Mouse (Mus musculus) NIH3T3 (cell line): ENCODE results near the gene Ndufb5.
"Not testable (repeated sequence)": the region's sequence is repeated elsewhere in the genome, so short reads cannot be mapped to it uniquely, and the experiment has no call there.

Experiments used
- DNase-seq: peaks from one replicate; pipeline ENCODE4 v3.0.0-alpha.2; 2012; ENCODE audit warnings: low read depth

Ndufb5 gene

DNA sequence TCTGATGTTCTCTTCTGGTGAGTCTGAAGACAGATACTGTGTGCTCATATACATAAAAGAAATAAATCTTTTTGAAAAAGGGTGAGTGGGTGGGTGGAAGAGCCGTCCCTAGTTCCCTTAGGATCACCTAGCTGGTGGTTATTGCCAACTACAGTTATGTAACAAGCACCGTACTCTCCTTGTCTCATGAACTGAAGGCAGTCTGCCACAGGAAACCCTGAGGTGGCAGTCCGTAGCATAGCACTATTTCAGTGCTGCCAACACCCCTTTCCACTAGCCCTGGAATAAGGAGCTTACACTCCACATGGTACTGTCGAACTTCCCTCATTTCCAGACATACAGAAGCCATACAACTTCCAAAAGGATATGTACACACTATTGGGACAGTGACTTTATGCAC is 8.9 kb upstream of the Ndufb5 start:
- DNase-seq, result no peak

DNA sequence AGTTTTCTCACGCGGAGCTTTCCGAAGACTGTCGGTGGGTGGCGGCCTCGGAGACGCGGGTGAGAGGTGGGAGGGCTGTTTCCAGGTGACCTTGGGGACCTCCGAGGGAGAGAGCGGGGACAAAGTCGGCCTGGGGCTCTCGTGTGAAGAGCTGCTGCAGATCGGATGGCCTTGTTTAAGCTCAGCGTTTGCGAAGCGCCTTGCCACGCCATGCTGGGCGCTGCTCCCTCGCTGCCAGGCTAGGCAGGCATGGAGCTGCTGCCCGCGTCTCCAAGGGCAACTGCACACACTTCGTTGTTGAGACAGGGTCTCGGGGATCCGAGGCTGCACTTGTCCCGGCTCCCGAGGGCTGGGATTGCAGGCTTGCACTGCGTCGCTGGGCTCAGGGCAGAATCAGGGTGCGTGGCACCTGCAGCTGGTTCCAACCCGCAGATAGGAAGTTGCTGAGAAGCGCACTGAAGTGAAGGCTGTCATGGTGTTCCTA is 424 bp downstream of the Ndufb5 start, which contains the start of gene Mrpl47:
Gene Mrpl47 (minus strand): TSS at position 434 of the 484 bp plus-strand sequence.
- DNase-seq, result no peak

DNA sequence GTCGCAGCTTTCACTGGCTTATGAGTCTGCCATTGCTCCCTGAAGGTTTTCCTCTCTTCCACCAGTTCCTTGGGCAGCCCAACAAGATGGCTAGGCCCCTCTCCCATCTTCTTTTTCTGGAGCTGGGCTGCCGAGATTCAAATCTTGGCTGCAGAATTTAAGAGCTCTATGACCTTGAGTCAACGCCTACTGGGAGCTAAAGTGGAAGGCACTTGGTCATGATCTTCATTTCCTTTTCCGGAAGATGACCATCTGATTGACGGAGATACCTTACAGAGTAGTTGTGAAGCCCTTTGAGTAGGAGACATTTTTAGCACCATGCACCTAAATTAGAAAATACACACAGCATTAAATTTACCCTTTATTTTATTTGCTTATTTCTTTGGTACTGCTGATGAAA is 1.8 kb downstream of the Ndufb5 start:
- no peak for DNase-seq

DNA sequence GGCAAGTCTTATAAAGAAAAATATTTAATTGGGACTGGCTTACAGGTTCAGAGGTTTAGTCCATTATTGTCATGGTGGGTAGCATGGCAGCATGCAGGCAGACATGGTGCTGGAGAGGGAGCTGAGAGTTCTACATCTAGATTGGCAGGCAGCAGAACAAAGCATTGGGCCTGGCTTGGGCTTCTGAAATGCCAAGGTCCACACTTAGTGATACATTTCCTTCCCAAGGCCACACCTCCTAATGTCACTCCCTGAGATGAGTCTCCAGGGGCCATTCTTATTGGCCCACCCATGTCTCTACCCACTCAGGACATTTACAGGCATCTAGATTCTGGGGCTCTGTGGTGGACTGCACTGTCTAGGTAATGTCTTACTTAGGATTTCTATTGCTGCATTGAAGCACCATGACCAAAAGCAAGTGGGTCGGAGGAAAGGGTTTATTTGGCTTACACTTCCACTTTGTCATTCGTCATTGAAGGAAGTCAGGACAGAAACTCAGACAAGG is 5.5 kb downstream of the Ndufb5 start:
- no peak for DNase-seq

DNA sequence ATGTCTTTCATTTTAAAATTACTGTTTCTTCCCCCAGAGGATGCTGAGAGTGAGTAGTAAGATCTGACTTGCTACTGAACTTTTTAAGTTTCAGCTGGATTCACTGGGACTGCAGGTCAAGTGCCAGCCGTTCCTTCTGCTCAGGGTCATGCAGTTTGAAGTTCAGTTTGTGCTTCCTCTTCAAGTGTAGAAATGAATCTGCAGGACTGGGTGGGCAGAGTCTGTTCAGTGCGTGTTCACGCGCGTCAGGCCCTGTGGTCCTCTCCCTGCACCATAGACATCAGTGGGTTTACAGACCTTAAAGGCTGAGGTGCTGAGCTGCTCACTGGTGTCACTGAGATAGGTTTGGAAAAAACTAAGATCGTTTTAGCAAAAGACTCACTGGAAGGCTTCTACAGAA is 8.2 kb downstream of the Ndufb5 start:
- DNase-seq, result no peak

DNA sequence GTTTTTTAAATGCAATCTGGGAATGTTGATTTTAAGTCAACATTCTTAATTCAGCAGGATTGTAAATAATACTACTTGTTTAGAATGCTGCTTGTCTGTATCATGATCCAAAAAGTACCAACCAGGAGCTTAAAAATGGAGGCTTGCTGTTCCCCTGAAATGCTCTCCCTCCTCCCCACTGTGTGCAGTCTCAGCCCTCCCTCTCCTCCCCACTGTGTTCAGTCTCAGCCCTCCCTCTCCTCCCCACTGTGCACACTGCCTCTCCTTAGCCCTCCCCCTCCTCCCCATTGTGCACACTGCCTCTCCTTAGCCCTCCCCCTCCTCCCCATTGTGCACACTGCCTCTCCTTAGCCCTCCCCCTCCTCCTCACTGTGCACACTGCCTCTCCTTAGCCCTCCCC is 8.6 kb downstream of the Ndufb5 start:
- DNase-seq, result not testable (repeated sequence)

DNA sequence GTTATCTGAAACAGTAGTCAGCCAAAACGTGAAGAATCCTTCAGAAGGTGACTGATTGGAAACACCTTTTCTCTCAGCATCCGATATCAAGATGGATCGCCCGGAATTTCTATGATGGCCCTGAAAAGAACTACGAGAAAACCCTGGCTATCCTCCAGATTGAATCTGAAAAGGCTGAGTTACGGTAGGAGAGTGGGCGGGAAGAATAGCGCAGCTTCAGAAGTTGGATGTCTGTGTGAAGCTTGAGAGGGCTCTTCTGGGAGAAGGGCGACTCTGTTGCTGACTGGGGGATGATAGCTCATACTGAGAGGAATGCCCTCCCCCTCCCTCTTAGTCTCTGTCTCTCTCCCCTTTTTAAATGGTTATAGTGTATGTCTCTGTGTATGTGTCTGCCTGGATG is 11.6 kb downstream of the Ndufb5 start:
- no peak for DNase-seq

DNA sequence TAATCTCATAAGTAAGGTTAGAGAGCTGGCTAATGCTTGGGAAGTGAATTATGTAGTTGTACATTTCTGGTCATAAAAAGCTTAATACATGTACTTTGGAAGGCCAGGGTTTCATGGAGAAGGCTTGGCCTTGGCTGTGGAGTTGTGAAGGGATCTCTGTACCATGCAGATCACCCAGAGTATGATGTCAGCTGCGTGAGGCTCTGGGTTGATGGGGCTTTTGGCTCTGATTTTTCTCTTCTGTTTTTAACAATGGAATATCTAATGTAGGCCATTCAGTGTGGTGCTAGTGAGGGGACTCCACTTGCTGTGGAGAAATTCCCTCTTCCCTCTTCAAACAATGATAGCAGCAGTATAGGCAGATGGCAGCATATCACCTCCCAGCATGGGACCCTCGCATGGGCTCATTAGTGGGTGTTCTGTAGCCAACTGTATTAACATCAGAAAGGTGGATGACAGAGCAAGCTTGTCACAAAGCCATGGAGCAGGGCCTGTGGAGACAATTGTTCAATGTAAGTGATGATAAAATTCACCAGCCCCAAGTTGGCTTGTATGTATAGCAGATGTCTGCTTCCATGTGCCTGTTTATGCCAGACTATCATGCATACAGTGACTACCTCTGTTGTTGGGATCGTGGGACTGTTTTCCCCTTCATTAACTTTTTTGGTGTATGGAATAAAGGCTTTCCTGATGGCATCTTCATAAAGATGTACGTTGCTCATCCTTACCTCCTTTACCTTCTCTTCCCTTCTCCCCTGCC is 13.2 kb downstream of the Ndufb5 start:
- DNase-seq, result no peak

DNA sequence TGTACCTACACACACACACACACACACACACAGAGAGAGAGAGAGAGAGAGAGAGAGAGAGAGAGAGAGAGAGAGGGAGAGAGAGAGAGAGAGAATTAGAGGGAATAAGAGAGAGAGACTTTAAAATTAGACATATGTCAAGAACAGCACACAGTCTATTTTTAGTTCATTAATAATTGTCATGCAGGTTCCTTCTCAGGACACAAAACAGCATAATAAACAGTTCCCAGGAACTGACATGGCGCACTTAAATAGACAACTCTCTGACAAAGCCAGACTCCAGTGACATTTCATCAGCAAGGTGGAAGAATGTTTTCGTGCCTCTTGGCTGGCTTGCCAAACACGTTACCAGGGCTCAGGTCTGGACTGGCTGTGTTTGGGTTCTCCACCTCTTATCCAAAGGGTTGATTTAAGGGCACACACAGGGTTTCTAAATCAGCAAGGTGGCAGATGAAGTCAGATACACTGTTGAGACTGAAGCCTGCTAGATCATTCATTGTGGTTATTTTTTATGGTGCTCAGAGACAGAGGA is 17.7 kb downstream of the Ndufb5 start:
- DNase-seq, result no peak

DNA sequence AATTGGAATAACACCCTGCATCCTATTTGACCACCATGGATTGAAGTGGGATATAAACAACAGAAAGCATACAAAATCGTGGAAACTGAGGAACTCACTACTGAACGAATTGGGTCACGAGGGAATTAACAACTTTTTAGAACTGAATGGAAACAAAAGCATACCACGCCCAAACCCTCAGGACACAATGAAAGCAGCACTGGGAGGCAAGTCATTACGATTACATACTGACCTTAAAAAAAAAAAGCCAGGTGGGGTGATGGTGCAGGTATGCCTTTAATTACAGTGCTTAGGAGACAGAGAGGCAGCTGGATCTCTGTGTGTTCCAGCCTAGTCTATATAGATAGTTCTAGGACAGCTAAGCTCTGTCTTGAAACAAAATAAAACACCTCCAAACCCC is 22.4 kb downstream of the Ndufb5 start:
- DNase-seq, result no peak

DNA sequence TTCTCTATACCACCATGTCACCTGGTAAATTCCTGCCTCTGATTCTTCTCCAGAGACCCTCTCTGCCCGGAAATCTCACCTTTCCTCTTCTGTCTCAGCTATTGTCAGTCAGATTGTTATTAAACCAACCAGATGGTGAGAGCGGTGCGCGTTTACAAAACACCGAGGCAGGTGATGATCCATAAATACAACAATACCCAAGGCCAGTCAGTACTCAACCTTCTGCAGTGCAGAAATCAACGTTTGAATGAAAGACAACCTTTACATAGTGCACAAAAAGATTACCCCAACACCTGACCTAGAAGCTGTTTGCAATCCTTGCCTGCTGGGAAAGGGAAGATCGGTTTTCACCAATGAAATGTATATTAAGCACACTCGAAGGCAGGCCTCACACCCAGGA is 26.2 kb downstream of the Ndufb5 start:
- DNase-seq, result no peak

DNA sequence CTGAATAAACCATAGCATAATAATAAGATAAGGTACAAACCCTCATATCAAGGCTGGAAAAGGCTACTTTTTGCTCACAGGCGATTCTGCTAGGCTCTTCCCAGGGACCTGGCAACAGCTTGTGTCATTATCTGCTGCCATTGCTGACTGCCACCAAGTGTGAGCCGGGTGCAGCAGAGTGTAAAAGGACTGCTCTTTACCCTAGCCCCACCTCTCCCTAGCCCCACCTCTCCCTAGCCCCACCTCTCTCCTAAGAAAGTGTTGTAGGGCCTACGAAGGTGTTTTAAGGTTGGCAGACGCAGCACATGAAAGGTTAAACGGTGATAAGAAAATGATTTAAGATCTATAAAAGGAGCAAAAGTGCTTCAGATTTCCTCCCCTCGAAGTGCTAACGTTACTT is 27.1 kb downstream of the Ndufb5 start:
- no peak for DNase-seq

DNA sequence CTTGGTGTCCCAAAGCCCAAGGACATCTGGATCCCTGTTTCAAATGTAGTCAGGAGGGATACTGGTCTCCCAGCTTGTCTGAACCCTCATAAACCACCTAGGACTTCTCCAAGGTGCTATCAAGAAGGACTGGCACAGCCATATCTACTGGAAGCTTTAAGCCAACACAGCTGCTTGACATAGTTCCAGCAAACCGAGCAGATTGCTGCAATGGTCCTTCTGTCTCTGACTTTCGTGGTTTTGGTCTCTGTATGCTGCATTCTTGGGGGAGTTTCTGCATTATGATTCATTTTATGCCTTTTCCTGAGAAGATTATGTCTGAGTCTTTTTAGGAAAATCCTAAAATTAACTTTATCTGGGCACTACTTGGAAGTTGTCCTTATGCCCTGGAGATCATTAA is 34.0 kb downstream of the Ndufb5 start:
- DNase-seq, result peak; percentile 66
